Mouse (Mus musculus) forebrain, postnatal 0 days (tissue): ENCODE data around the gene 1700037C18Rik. TPM values are rescaled to one million over a fixed set of nuclear protein-coding genes. Genes with fewer than 3 reads are reported as not detected.

Source experiments
- ATAC-seq: fragments of 200-750 bp; cut with Nextera tagmentation; 2 replicates; pipeline ENCODE4 v1.8.0; 2017; ENCODE audit warnings: mild to moderate bottlenecking, moderate library complexity
- DNase-seq: peaks from one replicate; pipeline ENCODE4 v3.0.0-alpha.2; 2015
- H3K27ac ChIP-seq: fragments of 300-500 bp; sonication (generic); 2 replicates; pipeline ENCODE4 v1.5.1; 2014; ENCODE audit warnings: low read depth, mild to moderate bottlenecking, antibody characterized with exemption, low read length, moderate library complexity, mixed read lengths
- H3K27me3 ChIP-seq: fragments of 300-500 bp; sonication (generic); 2 replicates; pipeline ENCODE4 v1.6.1; 2014; ENCODE audit warnings: mild to moderate bottlenecking, low read length, mixed read lengths; ENCODE audit not compliant: insufficient read depth
- H3K36me3 ChIP-seq: fragments of 300-500 bp; sonication (generic); 2 replicates; pipeline ENCODE4 v1.6.1; 2014; ENCODE audit warnings: mild to moderate bottlenecking, moderate library complexity; ENCODE audit not compliant: insufficient read depth
- H3K4me1 ChIP-seq: fragments of 300-500 bp; sonication (generic); 2 replicates; pipeline ENCODE4 v1.6.1; 2014; ENCODE audit warnings: antibody characterized with exemption; ENCODE audit not compliant: insufficient read depth
- H3K4me2 ChIP-seq: fragments of 300-500 bp; sonication (generic); 2 replicates; pipeline ENCODE4 v1.6.1; 2014; ENCODE audit warnings: low read depth, mild to moderate bottlenecking, moderate library complexity
- H3K4me3 ChIP-seq: fragments of 300-500 bp; sonication (generic); 2 replicates; pipeline ENCODE4 v1.5.1; 2014; ENCODE audit warnings: low read depth, low read length, mixed read lengths
- H3K9ac ChIP-seq: fragments of 300-500 bp; sonication (generic); 2 replicates; pipeline ENCODE4 v1.6.1; 2014; ENCODE audit warnings: mild to moderate bottlenecking
- H3K9me3 ChIP-seq: fragments of 300-500 bp; sonication (generic); 2 replicates; pipeline ENCODE4 v1.6.1; 2016; ENCODE audit warnings: low read length
- CTCF ChIP-seq: sonication (generic); IDR thresholded peaks from 2 replicates; pipeline ENCODE4 v1.5.1; 2016; ENCODE audit warnings: antibody characterized with exemption, control low read depth, low read depth
- WGBS: fragments of 180-500 bp; shearing (Covaris S2); extraction: QIAGEN DNeasy Blood & Tissue Kit; methylation state at CpG from one replicate; pipeline ENCODE4 v1.1.7; 2014; 5-methylcytosine and 5-hydroxymethylcytosine counted together
- polyA plus RNA-seq: library from polyadenylated mRNA; unstranded; fragments of >200 nt; fragmentation: Nextera tagmentation; extraction: Ambion mirVana; gene quantifications from 2 replicates; pipeline ENCODE4 v1.2.1, GENCODE M21; 2015
- total RNA-seq: library from RNA; depleted of rRNA; stranded (reverse); fragments of >200 nt; gene quantifications from 2 replicates; pipeline ENCODE4 v1.2.3, GENCODE M21; 2014; rRNA removed

1700037C18Rik gene
- total RNA-seq (5.5 and 10.3 TPM in 2 replicates), polyA plus RNA-seq (12.2 and 13.6 TPM in 2 replicates)

- peak within 1 kb of the TSS; percentile 83 for H3K27ac ChIP-seq
- ATAC-seq (peak; percentile 96), DNase-seq (peak; percentile 97)
- H3K4me3 ChIP-seq: peak within 1 kb of the TSS; percentile 79
- peak within 1 kb of the TSS; percentile 81 for H3K4me2 ChIP-seq
- peaks cover 7% of the 10 kb centered on the region; the same call in 1 of the 2 replicates for H3K4me1 ChIP-seq
- no peaks in the 10 kb centered on the region for H3K27me3 ChIP-seq
- H3K9me3 ChIP-seq: no peaks in the 10 kb centered on the region
- WGBS: under 1% methylated on average over 33 of the region's 33 CpGs
- H3K9ac ChIP-seq: peak within 1 kb of the TSS; percentile 72
- H3K36me3 ChIP-seq: peaks cover 41% of the 10 kb centered on the region
- TF ChIP-seq CTCF: peak; percentile 81
Observed at GRCm38 (mm10) chr16:3908537-3909111, at the start of gene 1700037C18Rik, which contains the start of gene Cluap1. Gene 1700037C18Rik (minus strand): TSS chr16:3908689. Gene Cluap1 (plus strand): TSS chr16:3908801.

GRCm38 (mm10) chr16:3956369-3956768 is 47.9 kb upstream of the 1700037C18Rik start:
- no peaks in the 10 kb centered on the region for H3K4me1 ChIP-seq
- H3K4me3 ChIP-seq: no peak overlapping the region
- no peaks in the 10 kb centered on the region for H3K9me3 ChIP-seq
- TF ChIP-seq CTCF: no peak
- no peak overlapping the region for H3K9ac ChIP-seq
- H3K27ac ChIP-seq: no peak overlapping the region
- no peaks in the 10 kb centered on the region for H3K27me3 ChIP-seq
- WGBS: 80% methylated on average over 6 of the region's 6 CpGs
- no peak for DNase-seq
- H3K36me3 ChIP-seq: no peaks in the 10 kb centered on the region
- H3K4me2 ChIP-seq: no peak overlapping the region
- ATAC-seq: no peak

- TF ChIP-seq CTCF: no peak
- Histone ChIP-seq H3K4me2 (no peak overlapping the region), H3K9ac (no peak overlapping the region), H3K27ac (no peak overlapping the region), H3K4me1 (no peaks in the 10 kb centered on the region), H3K4me3 (no peak overlapping the region), H3K36me3 (no peaks in the 10 kb centered on the region), H3K9me3 (no peaks in the 10 kb centered on the region), H3K27me3 (no peaks in the 10 kb centered on the region)
- WGBS: 96% methylated on average over 1 of the region's 1 CpGs
- no peak for ATAC-seq
- DNase-seq: no peak
Observed at GRCm38 (mm10) chr16:3951141-3951540, 42.7 kb upstream of the 1700037C18Rik start.

GRCm38 (mm10) chr16:3934701-3935100 is 26.2 kb upstream of the 1700037C18Rik start:
- Histone ChIP-seq H3K27ac (no peak overlapping the region), H3K9ac (no peak overlapping the region), H3K36me3 (peaks cover 75% of the 10 kb centered on the region), H3K4me1 (no peaks in the 10 kb centered on the region), H3K4me2 (no peak overlapping the region), H3K27me3 (no peaks in the 10 kb centered on the region), H3K4me3 (no peak overlapping the region), H3K9me3 (no peaks in the 10 kb centered on the region)
- no peak for TF ChIP-seq CTCF
- ATAC-seq (no peak), DNase-seq (no peak)
- WGBS: 95% methylated on average over 4 of the region's 4 CpGs

- Histone ChIP-seq H3K4me1 (no peaks in the 10 kb centered on the region), H3K9ac (no peak overlapping the region), H3K4me2 (no peak overlapping the region), H3K9me3 (no peaks in the 10 kb centered on the region), H3K27me3 (no peaks in the 10 kb centered on the region), H3K36me3 (peaks cover 73% of the 10 kb centered on the region), H3K27ac (no peak overlapping the region), H3K4me3 (no peak overlapping the region)
- TF ChIP-seq CTCF: no peak
- 95% methylated on average over 1 of the region's 1 CpGs for WGBS
- DNase-seq (no peak), ATAC-seq (no peak)
Observed at GRCm38 (mm10) chr16:3934091-3934490, 25.6 kb upstream of the 1700037C18Rik start.

- no peak overlapping the region for H3K27ac ChIP-seq
- no peak overlapping the region for H3K4me3 ChIP-seq
- ATAC-seq (no peak), DNase-seq (no peak)
- H3K9ac ChIP-seq: no peak overlapping the region
- no peaks in the 10 kb centered on the region for H3K9me3 ChIP-seq
- H3K4me2 ChIP-seq: no peak overlapping the region
- peaks cover 73% of the 10 kb centered on the region for H3K36me3 ChIP-seq
- WGBS: 94% methylated on average over 6 of the region's 6 CpGs
- H3K4me1 ChIP-seq: no peaks in the 10 kb centered on the region
- H3K27me3 ChIP-seq: no peaks in the 10 kb centered on the region
- TF ChIP-seq CTCF: no peak
Observed at GRCm38 (mm10) chr16:3933536-3933935, 25.0 kb upstream of the 1700037C18Rik start.

GRCm38 (mm10) chr16:3929151-3929550 is 20.7 kb upstream of the 1700037C18Rik start:
- peaks cover 66% of the 10 kb centered on the region for H3K36me3 ChIP-seq
- H3K4me3 ChIP-seq: no peak overlapping the region
- no peak for TF ChIP-seq CTCF
- no peaks in the 10 kb centered on the region for H3K9me3 ChIP-seq
- DNase-seq (no peak), ATAC-seq (no peak)
- H3K9ac ChIP-seq: no peak overlapping the region
- no peak overlapping the region for H3K4me2 ChIP-seq
- WGBS: 75% methylated on average over 7 of the region's 7 CpGs
- H3K27me3 ChIP-seq: no peaks in the 10 kb centered on the region
- no peak overlapping the region for H3K27ac ChIP-seq
- H3K4me1 ChIP-seq: no peaks in the 10 kb centered on the region
